Mouse (Mus musculus) mesoderm, embryonic 11.5 days (tissue): ENCODE data around the gene Tbl2.

Source experiments
- DNase-seq: peaks from one replicate; pipeline ENCODE4 v3.0.0-alpha.2; 2012; ENCODE audit warnings: low read depth, low spot score

Tbl2 gene

DNA sequence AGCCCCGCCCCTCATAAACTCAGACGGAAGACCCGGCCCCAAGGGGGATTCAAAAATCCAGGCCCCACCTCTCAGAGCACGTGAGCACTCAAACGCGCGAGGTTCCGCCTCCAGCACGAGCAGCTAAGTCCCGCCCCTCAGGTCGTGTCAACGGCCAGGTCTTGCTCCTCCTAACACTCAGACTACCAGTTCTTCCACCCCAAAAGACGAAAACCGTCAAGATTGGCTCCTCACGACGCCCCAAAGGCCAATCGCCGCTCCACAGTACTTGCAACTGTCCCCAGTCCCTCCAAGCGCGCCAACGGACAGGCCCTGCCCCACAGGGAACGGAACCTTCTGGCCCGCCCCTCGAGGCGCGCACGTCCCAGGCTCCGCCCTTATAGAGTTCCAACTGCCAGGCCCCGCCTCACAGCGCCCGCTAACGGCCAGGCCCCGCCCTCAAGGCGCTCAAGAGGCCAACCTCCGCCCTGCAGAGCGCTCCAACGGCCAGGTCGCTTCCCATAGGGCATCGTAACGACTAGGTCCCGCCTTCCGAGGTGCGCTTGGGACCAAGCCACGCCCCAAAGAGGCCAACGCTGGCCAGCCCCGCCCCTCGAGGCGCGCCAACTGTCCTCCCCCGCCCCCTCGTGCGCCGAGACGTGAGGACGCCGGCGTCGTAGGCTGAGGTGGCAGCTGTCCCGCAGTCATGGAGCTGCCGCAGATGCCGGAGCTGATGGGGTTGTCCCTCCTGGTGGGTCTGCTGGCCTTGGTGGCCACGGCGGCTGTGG, at the start of gene Tbl2:
Gene Tbl2 (plus strand): TSS at position 605 of the 767 bp plus-strand sequence.
- peak; percentile 99 for DNase-seq

DNA sequence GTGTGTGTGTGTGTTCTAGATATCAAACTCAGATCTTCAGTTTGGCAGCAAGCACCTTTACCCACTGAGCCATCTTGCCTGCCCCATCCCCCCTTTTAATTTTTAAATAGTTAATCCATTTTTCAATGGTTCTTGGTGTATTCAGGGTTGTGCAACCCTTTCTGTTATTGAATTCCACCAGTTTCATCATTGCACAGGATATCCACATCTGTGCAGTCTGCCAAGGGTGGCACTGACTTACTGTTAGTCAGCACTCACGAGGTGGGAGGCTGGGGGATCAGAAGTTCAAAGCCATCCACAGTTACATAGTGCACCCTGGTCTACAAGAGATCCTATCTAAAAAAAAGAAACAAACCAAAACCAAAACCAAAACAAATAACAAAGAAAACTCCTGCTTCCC, 48.5 kb upstream of the Tbl2 start:
- no peak for DNase-seq

DNA sequence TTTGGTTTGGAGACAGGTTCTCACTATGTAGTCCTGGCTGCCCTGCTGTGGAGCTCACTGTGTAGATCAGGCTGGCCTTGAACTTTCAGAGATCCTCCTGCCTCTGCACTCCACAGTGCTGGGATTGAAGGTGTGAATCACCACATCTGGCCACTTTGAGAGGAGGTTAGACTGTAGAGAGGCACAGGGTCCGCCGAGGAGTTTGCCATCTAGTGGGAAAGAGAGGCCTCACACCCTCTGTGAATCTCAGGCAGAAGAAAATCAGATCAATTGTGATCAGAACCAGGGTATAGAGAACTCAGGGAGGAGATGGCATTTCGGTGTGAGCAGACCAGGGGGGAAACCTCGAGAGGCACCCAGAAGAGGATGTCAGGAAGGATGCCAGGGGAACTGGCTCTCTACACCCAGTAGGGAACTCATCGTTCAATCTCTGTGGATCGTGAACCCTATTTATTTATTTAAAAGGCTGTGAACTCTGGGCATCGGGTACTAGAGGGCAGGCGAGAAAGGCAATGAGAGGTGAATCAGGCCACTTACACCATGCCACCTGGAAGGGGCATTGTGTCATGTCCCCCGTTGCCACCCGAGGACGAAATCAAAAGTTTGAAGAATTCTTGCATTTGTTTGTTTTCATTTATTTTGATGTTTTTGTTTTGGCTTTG, 45.3 kb upstream of the Tbl2 start:
- no peak for DNase-seq

DNA sequence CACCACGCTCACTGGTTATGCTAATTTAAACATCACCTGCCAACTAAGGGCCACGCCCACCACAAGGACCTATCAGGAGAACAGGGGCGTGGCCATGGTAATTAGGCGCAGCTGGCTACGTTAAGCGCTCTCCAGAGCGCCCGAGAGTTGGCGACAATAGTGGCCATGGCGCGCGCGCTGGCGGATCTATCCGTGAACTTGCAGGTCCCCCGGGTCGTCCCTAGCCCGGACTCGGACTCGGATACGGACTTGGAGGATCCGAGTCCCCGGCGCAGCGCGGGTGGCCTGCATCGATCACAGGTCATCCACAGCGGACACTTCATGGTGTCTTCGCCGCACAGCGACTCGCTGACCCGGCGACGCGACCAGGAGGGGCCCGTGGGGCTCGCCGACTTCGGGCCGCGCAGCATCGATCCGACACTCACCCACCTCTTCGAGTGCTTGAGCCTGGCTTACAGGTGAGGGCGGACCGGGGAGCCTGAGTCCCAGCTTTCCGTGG, 42.6 kb upstream of the Tbl2 start:
- DNase-seq, result peak; percentile 87

DNA sequence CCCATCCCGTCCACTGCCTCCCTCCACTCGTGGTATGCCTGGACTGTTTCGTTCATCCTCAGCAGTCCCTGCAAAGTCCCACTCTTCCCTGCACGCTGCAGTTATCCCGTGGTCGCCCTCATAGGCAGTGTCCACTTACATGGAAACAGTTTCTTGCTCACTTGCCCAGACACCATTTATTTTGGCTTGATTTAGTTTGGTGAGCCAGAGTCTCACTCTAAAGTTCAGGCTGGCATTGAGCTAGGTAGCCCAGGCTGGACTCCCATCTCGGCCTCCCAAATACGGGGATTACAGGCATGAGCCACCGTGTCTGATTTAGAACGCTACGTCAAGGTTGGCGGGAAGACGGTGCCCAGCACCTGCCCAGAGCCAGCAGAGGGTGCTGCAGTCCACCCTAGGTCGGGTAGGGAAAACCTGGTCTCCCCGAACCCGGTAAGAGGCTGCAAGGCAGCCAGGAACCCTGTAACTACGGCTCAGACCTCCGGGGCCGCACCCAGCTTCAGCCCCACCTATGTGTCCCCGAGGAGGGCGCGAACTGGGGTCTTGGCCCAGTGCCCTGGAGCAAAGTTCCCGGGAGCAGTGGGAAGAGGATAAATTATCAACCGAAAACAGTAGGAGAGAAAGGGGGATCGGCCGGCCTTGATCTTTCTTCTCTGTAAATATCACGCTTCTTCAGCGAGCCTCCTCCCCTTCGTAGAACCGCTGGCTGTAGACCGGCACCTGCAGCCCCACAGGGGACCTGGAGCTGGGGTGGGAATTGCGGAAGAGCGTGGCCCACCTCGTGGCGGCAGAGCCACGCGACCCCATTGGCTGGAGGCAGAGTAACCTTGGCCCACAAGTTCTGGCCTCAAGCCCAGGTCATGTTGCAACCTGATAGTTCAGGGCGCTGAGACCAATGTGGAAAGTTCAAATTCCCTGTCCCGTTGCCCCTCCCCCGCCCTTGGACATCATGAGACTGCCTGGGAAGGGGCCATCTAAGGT, 41.6 kb upstream of the Tbl2 start:
- DNase-seq, result peak; percentile 60

DNA sequence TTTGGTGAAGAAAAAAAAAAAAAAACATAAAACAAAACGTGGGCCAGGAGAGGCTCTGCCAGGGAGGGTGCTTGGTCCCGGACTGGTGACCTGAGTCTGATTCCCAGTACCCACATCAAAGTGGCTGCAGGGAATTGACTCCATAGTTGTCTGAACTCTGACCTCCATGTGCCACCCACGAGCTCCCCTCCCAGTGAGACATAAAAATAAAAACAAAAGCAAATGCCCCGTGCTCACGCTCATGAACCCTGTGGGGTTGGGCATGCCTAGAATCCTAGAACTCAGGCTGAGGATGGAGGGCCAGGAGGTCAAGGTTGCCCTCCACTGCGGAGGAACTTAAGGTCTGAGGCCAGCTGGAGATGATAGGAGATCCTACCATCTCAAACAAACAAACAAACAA, 40.4 kb upstream of the Tbl2 start:
- no peak for DNase-seq

DNA sequence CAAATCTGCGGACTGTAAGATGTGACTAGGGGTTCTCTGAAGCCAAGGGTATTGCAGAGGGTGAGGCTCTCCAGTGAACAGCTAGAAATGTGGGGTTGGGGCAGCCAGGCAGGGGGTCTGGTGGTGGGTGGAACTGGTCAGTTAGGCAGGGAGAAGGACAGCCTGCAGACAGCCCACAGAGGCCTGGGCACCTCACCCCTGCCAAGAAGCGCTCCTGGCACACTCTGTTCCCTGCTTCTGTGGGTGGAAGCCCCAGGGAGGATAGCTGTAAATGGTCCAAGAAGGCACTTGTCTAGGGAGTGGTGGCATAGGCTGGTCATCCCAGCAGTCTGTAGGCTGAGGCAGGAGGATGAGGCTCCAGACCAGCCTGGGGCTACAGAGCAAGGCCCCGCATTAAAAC, 40.0 kb upstream of the Tbl2 start:
- no peak for DNase-seq

DNA sequence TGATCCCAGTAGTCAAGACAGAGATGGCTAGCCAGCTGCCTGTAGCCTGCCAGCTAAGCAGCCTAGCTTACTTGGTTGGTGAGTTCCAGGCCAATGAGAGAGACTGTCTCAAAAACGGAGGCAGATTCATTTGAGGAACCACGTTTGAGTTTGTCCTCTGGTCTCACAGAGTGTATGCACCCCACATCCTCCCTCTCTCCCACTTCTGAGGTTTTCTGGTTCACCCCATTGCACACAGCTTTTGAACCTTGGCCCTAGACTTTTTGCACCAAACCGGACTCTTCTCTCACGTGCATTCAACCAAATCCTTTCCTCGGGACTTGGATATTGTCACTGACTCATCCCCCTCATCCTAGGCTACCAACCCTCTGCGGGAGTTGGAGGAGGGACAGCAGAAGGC, 39.5 kb upstream of the Tbl2 start:
- no peak for DNase-seq

DNA sequence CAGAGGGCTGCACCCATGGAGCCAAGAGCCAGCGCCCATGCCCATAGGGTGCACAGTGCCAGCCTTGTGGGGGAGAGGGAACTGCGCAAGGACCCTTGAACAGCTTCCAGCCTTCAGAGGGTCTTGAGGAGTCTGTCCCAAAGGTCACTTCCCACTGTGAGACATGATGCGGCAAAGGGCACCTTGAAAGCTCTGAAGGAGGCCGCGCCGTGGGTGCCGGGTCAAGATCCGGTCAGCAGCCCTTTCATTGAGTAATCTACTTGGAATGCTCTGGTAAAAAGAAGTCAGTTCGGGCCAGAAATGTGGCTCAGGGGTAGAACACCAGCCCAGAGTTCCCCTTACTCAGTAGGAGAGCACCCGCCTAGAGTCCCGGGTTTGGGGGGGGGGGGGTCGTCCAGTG, 35.7 kb upstream of the Tbl2 start:
- DNase-seq, result no peak

DNA sequence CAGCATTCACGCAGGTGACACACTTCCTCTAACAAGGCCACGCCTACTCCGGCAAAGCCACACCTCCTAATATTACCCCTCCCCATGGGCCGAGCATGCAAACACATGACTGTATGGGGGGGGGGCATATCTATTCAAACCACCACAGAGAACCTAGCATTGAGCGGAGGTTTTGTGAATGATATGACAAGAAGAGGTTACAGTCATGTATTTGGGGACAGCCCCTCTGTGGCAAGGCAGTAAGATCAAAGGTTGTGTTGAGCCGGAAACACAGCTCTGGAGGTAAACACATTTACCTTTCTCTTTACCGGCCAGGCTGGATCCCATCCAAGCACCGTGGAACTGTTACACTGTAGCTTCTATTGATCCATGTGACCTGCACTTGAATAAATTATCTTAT, 34.2 kb upstream of the Tbl2 start:
- DNase-seq, result no peak

DNA sequence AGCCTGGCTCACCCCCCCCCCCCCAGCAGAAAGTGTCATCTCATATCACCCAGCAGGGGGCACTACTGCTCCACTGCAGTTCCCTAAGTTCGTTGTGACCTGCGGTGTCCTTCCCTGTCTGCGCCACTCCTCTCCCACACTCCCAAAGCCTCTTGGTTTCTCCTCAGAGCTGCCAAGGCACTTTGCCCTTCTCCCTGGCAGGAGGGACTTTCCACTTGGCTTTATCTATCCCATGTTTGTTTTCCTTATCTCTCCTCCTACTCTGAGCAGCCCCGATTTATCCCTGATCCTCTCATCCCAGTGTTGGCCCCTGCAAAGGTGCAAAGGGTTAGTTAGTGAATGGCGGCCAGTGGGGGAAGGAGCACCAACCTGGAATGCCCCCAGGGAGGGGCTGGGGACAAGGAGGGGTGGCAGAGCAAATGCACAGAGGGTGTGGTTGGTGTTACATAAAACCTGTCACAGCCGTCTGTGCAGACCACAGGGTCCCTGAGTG, 30.8 kb upstream of the Tbl2 start:
- peak; percentile 79 for DNase-seq

DNA sequence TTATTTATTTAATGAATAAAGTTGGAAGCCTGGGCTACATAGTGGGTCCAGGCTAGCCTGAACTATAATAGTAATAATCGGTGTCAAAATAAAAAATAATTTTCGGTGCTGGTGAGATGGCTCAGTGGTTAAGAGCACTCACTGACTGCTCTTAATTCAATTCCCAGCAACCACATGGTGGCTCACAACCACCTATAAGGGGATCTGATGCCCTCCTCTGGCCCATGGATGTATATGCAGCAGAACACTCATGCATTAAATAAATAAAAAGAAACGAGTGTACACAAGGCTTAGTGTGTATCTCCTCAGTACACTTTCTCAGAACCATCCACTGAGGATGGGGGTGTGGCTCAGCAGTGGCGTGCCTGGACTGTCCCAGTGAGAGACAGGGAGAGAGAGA, 28.7 kb upstream of the Tbl2 start:
- no peak for DNase-seq

DNA sequence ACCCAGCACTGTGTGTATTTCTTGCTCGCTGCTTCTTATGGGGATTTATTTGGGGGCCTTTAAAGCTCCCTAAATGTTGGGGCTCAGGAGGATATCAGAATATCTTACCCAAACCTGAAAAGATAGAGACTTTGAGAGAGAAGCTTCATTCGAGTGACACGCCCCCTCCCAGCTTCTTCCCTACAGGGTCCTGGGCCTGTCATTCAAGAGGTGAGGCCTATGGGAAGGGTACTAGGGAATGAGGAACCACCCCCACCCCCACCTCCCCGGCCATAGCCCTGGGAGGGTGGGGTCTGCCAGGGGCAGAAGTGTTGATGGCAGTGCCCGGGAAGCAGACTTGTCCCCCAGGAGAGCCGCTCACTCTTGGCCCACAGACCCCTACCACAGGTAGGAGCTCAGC, 23.3 kb upstream of the Tbl2 start:
- DNase-seq, result no peak

DNA sequence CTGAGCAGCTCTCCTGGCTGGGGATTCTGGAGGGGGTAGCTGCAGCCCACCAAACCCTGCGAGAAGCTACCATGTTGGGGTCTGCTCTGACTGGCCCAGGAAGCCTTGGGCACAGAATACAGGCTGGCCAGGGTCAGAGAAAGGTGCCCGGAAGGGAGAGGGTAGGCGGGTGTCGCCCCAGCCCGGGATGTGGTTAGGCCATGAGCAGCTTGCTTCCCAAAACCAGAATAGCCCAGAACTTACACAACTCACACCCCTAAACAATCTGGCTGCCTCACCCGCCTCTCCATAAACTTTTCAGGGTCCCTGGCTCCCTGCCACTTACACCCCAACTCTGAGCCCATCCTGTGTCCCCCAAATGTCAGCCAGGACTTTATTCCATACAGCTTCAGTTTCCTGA, 21.8 kb upstream of the Tbl2 start:
- DNase-seq, result no peak

DNA sequence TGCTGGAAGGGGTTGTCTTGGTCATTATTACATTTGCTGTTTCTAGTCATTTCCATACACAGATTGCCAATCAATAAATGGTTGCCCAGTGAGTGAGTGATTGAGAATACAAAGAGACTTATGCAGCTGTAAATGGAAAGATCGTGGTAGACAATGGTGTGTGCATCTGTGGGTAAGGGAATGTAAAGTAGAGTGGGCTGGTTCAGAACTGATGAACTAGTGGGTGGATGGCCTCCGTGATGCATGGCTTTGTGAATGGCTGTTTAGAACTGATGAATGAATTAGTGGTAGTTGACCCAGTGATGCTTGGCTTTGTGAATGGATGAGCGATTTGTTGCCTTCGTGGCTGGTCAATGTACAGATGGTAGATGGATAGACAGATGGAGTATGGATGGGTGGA, 19.7 kb upstream of the Tbl2 start:
- DNase-seq, result no peak

DNA sequence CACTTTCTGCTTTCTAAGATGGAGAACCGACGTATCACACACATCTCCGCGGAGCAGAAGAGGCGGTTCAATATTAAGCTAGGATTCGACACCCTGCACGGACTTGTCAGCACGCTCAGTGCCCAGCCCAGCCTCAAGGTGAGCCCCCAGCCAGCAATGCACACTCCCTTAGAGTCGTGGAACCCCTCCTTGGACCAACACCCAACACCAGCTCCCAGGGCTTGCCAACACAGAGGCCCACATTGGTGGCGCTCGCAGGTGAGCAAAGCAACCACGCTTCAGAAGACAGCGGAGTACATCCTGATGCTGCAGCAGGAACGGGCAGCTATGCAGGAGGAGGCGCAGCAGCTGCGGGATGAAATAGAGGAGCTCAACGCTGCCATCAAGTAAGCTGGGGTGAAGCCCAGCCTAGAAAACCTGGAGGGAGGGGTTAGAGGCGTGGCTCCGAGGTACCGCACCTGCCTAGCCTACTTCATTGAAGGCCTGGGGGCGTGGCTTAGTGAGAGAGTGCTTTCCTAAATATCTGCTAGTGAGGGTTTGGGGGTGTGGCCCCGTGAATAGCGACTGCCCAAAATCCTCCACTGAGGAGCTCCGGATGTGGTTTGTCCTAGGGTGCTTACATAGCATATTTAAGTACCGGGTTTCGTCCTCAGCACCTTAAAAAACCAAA, 15.6 kb upstream of the Tbl2 start:
- peak; percentile 11 for DNase-seq

DNA sequence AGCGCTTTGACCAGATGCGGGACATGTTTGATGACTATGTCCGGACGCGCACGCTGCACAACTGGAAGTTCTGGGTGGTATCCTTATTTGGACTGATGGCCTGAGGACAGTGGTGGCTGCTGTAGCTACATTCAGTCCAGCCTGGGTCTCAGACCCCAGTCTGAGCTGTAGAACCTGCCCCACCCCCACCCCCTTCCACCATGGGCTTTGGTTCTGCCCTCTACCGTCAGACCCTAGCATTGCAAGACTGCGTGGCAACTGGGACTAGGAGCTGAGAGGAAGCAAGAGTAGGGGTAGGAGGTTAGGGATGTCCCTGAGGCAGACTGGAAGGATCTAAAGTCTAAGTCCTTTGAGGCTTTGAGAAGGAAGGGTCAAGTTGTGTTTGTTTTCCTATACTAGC, 14.9 kb upstream of the Tbl2 start:
- peak; percentile 61 for DNase-seq

DNA sequence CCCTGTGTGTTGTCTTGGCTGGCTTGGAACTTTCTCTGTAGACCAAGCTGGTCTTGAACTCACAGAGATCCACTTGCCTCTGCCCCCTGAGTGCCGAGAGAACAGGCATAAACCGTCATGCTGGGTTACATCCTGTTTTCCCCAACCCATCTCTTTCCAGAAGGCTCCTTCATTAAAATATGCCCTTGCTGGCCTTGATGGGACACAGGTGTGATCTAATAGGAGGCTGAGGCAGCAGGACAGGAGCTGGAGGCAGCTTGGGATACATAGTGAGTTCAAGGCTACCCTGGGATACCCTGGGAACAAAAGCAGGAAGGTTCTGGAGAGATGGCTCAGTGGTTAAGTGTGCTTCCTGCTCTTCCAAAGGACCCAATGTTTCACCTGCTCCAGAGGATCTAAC, 9.6 kb upstream of the Tbl2 start:
- no peak for DNase-seq

DNA sequence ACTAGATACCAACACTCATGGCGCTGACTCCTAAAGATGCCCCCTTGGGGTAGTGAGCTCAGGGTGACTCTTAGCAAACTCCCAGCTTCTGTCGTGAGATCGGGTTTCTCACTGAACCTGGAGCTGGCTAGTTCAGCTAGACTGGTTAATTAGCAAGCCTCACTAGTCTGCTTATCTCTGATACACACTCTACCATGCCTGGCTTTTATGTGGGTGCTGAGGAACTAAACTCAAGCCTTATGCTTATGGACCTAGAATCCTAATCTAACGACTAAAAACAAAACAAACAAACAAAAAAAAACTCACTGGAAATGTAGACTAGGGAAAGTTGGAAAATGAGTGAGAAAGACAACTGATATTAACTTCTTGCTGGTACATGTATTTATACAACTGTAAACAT, 5.0 kb upstream of the Tbl2 start:
- DNase-seq, result no peak

DNA sequence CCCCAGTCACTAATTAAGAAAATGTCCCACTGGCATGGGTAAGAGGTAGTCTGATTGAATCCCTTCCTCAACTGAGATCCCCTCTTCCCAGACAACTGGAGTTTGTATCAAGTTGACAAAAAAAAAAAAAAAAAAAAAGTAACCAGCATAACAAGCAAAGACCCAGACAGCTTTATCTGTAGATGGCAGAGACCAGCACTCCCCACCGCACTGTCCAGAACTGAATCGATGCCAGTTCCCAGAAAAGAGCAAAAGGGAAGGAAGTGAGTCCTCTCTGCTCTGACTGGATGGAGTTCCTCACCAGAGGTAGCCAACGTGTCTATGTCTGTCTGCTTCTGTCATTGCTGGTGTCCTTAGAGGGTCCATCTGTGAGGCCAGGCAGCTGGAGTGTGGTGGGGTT, 3.9 kb upstream of the Tbl2 start:
- DNase-seq, result no peak

DNA sequence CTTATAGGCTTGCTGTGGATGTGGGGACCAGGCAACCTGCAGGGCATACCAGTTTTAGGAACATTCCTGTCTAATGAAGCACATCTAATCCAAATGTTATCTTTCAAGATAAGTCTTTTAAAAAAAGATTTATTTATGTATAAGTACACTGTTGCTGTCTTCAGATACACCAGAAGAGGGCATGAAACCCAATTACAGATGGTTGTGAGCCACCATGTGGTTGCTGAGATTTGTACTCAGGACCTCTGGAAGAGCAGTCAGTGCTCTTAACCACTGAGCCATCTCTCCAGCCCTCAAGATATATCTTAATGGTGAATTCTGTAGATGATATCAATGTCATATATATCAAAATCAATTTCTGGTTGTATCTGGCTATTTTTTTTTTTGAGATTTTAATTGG, 3.5 kb upstream of the Tbl2 start:
- DNase-seq, result no peak

DNA sequence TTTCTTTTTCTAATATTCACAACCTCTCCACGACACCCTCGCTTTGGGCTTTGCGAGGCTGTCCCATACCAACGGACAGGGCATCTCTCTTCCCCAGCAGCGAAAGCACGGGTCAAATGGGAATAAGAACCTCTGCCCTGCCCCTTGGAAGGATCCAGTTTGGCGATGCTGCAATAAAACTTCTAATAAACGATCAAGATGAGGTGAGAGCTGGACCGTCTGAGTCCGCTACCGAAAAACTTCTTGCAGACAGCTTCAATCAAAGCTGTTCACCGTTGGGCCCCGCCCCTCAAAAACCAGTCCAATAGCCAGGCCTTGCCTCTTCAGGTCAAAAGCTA, 773 bp upstream of the Tbl2 start:
- DNase-seq, result no peak
